Mouse (Mus musculus) left cerebral cortex, postnatal 25 days (tissue): ENCODE measurements at regions not wholly inside any gene's neighbourhood (a gene's known extent, or its start where the extent isn't known, plus 50 kb on each side); places are given as distances from the start of the nearest gene placed in this dataset.
A peak's percentile ranks its signal among the peaks of the same experiment; 100 is the strongest.

Source experiments
- DNase-seq, 2 experiments: peaks; one replicate each; pipeline ENCODE4 v3.0.0; 2022; ENCODE audit warnings: low spot score in 2 of 2, mixed read lengths in 1 of 2
- intact Hi-C: fragments of 180-260 bp; cut with DNase I; formaldehyde crosslinking; loops from one replicate; pipeline ENCODE4 v1.15.1; 2025

GRCm38 (mm10) chr3:126491251-126491913 lies 104.7 kb upstream of the Camk2d start:
- intact Hi-C loops: no loop called here
- no peak for DNase-seq

GRCm38 (mm10) chr3:126491914-126492265 lies 104.2 kb upstream of the Camk2d start:
- DNase-seq: no peak
- intact Hi-C loops: no loop called here

- intact Hi-C loops: no loop called here
- no peak for DNase-seq
Measured at GRCm38 (mm10) chr3:126498823-126499222, 97.3 kb upstream of the Camk2d start.

- DNase-seq: no peak
- intact Hi-C loops: no loop called here
Measured at GRCm38 (mm10) chr3:126500247-126500646, 95.9 kb upstream of the Camk2d start.

GRCm38 (mm10) chr3:126501826-126502225 lies 94.3 kb upstream of the Camk2d start:
- intact Hi-C loops: no loop called here
- no peak for DNase-seq

- intact Hi-C loops: no loop called here
- DNase-seq: no peak
Measured at GRCm38 (mm10) chr3:126505685-126506084, 90.4 kb upstream of the Camk2d start.

GRCm38 (mm10) chr3:126514842-126515241 lies 81.3 kb upstream of the Camk2d start:
- intact Hi-C loops: no loop called here

GRCm38 (mm10) chr3:126534118-126534820 lies 61.8 kb upstream of the Camk2d start:
- intact Hi-C loops: no loop called here

More at GRCm38 (mm10) chr3:126514842-126515241, 81.3 kb upstream of the Camk2d start:
- DNase-seq: no peak

GRCm38 (mm10) chr3:126535340-126535739 lies 60.8 kb upstream of the Camk2d start:
- intact Hi-C loops: no loop called here
- no peak for DNase-seq

More at GRCm38 (mm10) chr3:126534118-126534820, 61.8 kb upstream of the Camk2d start:
- DNase-seq: no peak

- intact Hi-C loops: no loop called here
- peak in 1 of 2 experiments; percentile 65 for DNase-seq
Measured at GRCm38 (mm10) chr3:126538516-126538915, 57.6 kb upstream of the Camk2d start.

GRCm38 (mm10) chr3:126541105-126541504 lies 55.0 kb upstream of the Camk2d start:
- intact Hi-C loops: no loop called here
- DNase-seq: peak in 1 of 2 experiments; percentile 60
